ENCODE assay signal across 8 mouse cellular contexts in genomic region chr10:7726501-7726812, GRCm38 (mm10). TPM values are rescaled to one million over a fixed set of nuclear protein-coding genes. Genes with fewer than 3 reads are reported as not detected.
A peak's percentile ranks its signal among the peaks of the same experiment; 100 is the strongest.
DNase-seq lines count a peak whose midpoint lies in the region; ATAC-seq and TF ChIP-seq lines count a peak whose summit lies in the region.

No protein-coding gene starts in this region.

- ATAC-seq in kidney, embryonic 15.5 days (replicated peaks; ENCODE audit: low FRiP score): no peak
- ATAC-seq in Patski: peak; percentile 20
- ATAC-seq in hindbrain, embryonic 11.5 days (ENCODE audit: low FRiP score): no peak
- no peak for ATAC-seq in midbrain, embryonic 15.5 days (replicated peaks)

- under 1% methylated on average over 8 of the region's 8 CpGs for WGBS in kidney, embryonic 15.5 days
- WGBS in hindbrain, embryonic 11.5 days: 0% methylated on average over 8 of the region's 8 CpGs
- WGBS in midbrain, embryonic 15.5 days: under 1% methylated on average over 8 of the region's 8 CpGs

- H3K9me3 ChIP-seq in kidney, embryonic 15.5 days (replicated peaks): no peaks in the 10 kb centered on the region
- H3K9me3 ChIP-seq in hindbrain, embryonic 11.5 days (ENCODE audit: control insufficient read depth, low read length): no peaks in the 10 kb centered on the region
- no peaks in the 10 kb centered on the region for H3K9me3 ChIP-seq in midbrain, embryonic 15.5 days

- no peak for TF ChIP-seq CTCF in Patski (IDR thresholded peaks at IDR 0.05)

- H3K9ac ChIP-seq in kidney, embryonic 15.5 days: peak overlapping the region; percentile 72
- peak overlapping the region; percentile 70 for H3K9ac ChIP-seq in hindbrain, embryonic 11.5 days (ENCODE audit: low read depth, low read length)
- peak overlapping the region; percentile 73 for H3K9ac ChIP-seq in midbrain, embryonic 15.5 days

- no peak for DNase-seq in kidney, postnatal 25 days
- DNase-seq in Patski (ENCODE audit: low read depth, low spot score): no peak
- no peak for DNase-seq in hindbrain, embryonic 11.5 days (ENCODE audit: low spot score)
- DNase-seq in retina, postnatal 1 day: no peak
- DNase-seq in adrenal gland, adult 18-20 months (ENCODE audit: low spot score in 2 of 2): no peak
- no peak for DNase-seq in right cerebral cortex, adult 2 months (ENCODE audit: low spot score in 2 of 2)

- no peaks in the 10 kb centered on the region for H3K36me3 ChIP-seq in kidney, embryonic 15.5 days
- no peaks in the 10 kb centered on the region for H3K36me3 ChIP-seq in hindbrain, embryonic 11.5 days (ENCODE audit: control insufficient read depth, insufficient read depth, low read length)
- H3K36me3 ChIP-seq in midbrain, embryonic 15.5 days (replicated peaks): no peaks in the 10 kb centered on the region

- in situ Hi-C loops in Patski (cut with MboI; ENCODE audit: low pct_unique_long_range_greater_than_20kb): no loop called here

- CTCF ChIA-PET in Patski (lab: Charles Lee): interaction anchor here (1.2 to 1.4 kb wide), 2 partner anchors 15 to 40 kb away, joined by 3 to 4 read pairs; no protein-coding TSS in a partner anchor

- peak overlapping the region; percentile 85; the same call in 1 of the 2 replicates for H3K27ac ChIP-seq in kidney, embryonic 15.5 days
- 0 out of 2 replicates have a peak overlapping the region, but pooled peaks have one; percentile 53 for H3K27ac ChIP-seq in hindbrain, embryonic 11.5 days (ENCODE audit: low read depth, low read length)
- peak overlapping the region; percentile 80 for H3K27ac ChIP-seq in midbrain, embryonic 15.5 days

- peaks cover 16% of the 10 kb centered on the region for H3K4me1 ChIP-seq in kidney, embryonic 15.5 days
- no peaks in the 10 kb centered on the region for H3K4me1 ChIP-seq in hindbrain, embryonic 11.5 days (replicated peaks; ENCODE audit: control insufficient read depth, insufficient read depth, low read length)
- H3K4me1 ChIP-seq in midbrain, embryonic 15.5 days: peaks cover 27% of the 10 kb centered on the region

- peak overlapping the region; percentile 89 for H3K4me3 ChIP-seq in kidney, embryonic 15.5 days (replicated peaks)
- peak overlapping the region; percentile 78 for H3K4me3 ChIP-seq in hindbrain, embryonic 11.5 days (ENCODE audit: low read depth, low read length)
- H3K4me3 ChIP-seq in midbrain, embryonic 15.5 days: peak overlapping the region; percentile 94

- H3K4me2 ChIP-seq in kidney, embryonic 15.5 days: peak overlapping the region; percentile 71
- peak overlapping the region; percentile 75 for H3K4me2 ChIP-seq in hindbrain, embryonic 11.5 days (replicated peaks; ENCODE audit: low read depth, low read length)
- H3K4me2 ChIP-seq in midbrain, embryonic 15.5 days: peak overlapping the region; percentile 60

- no peaks in the 10 kb centered on the region for H3K27me3 ChIP-seq in kidney, embryonic 15.5 days
- no peaks in the 10 kb centered on the region for H3K27me3 ChIP-seq in Patski
- no peaks in the 10 kb centered on the region for H3K27me3 ChIP-seq in hindbrain, embryonic 11.5 days (ENCODE audit: control insufficient read depth, insufficient read depth, low read length)
- no peaks in the 10 kb centered on the region for H3K27me3 ChIP-seq in midbrain, embryonic 15.5 days (replicated peaks)

- POLR2A ChIA-PET in Patski (lab: Charles Lee): interaction anchor here (0.7 to 1.3 kb wide), 2 partner anchors 10 to 64 kb away, joined by 3 to 6 read pairs; no protein-coding TSS in a partner anchor

RNA-seq across cellular contexts. Expression of gene Katna1, which starts 0.7 kb away (rescaled TPM):
- polyA plus RNA-seq in kidney, embryonic 15.5 days (2015; fragmentation: Nextera tagmentation; extraction: Ambion mirVana): 56.6 and 57.7 TPM in 2 replicates
- polyA plus RNA-seq in Patski (2021): 34.4 TPM
- 66.5 and 68.7 TPM in 2 replicates for polyA plus RNA-seq in hindbrain, embryonic 11.5 days (2014; fragmentation: Nextera tagmentation; extraction: Ambion mirVana)
- polyA plus RNA-seq in midbrain, embryonic 15.5 days (2015; fragmentation: Nextera tagmentation; extraction: Ambion mirVana): 29.7 TPM in 2 replicates
- total RNA-seq in adrenal gland, adult 18-20 months (2021): 10 to 100 TPM; 30.7 to 33.1 TPM

RNA-seq across cellular contexts. Expression of gene Lats1, which starts 45.4 kb away (rescaled TPM):
- polyA plus RNA-seq in kidney, embryonic 15.5 days (2015; fragmentation: Nextera tagmentation; extraction: Ambion mirVana): 8.6 and 9.1 TPM in 2 replicates
- 26.4 TPM for polyA plus RNA-seq in Patski (2021)
- 15.5 and 16.1 TPM in 2 replicates for polyA plus RNA-seq in hindbrain, embryonic 11.5 days (2014; fragmentation: Nextera tagmentation; extraction: Ambion mirVana)
- 10.2 and 10.4 TPM in 2 replicates for polyA plus RNA-seq in midbrain, embryonic 15.5 days (2015; fragmentation: Nextera tagmentation; extraction: Ambion mirVana)
- total RNA-seq in adrenal gland, adult 18-20 months (2021): 10 to 100 TPM; 40.6 to 52.9 TPM

RNA-seq across cellular contexts. Expression of gene Pcmt1, which starts 45.5 kb away (rescaled TPM):
- 115 and 122 TPM in 2 replicates for polyA plus RNA-seq in kidney, embryonic 15.5 days (2015; fragmentation: Nextera tagmentation; extraction: Ambion mirVana)
- polyA plus RNA-seq in Patski (2021): 66.8 TPM
- polyA plus RNA-seq in hindbrain, embryonic 11.5 days (2014; fragmentation: Nextera tagmentation; extraction: Ambion mirVana): 145 and 146 TPM in 2 replicates
- 155 and 156 TPM in 2 replicates for polyA plus RNA-seq in midbrain, embryonic 15.5 days (2015; fragmentation: Nextera tagmentation; extraction: Ambion mirVana)
- 10 to 100 TPM; 79.9 to 83.7 TPM for total RNA-seq in adrenal gland, adult 18-20 months (2021)

RNA-seq across cellular contexts. Expression of gene Nup43, which starts 59.2 kb away (rescaled TPM):
- 55.2 and 58.1 TPM in 2 replicates for polyA plus RNA-seq in kidney, embryonic 15.5 days (2015; fragmentation: Nextera tagmentation; extraction: Ambion mirVana)
- 21.9 TPM for polyA plus RNA-seq in Patski (2021)
- polyA plus RNA-seq in hindbrain, embryonic 11.5 days (2014; fragmentation: Nextera tagmentation; extraction: Ambion mirVana): 62.3 and 68.1 TPM in 2 replicates
- 32.9 and 35.0 TPM in 2 replicates for polyA plus RNA-seq in midbrain, embryonic 15.5 days (2015; fragmentation: Nextera tagmentation; extraction: Ambion mirVana)
- total RNA-seq in adrenal gland, adult 18-20 months (2021): 1 to 10 TPM; 5.9 to 9.1 TPM
